Mouse (Mus musculus): ENCODE data around the gene Nicn1. TPM values are rescaled to one million over a fixed set of nuclear protein-coding genes. Genes with fewer than 3 reads are reported as not detected.

Nicn1 gene
- polyA plus RNA-seq, 1 experiment: 0.14 TPM

GRCm38 (mm10) chr9:108272691-108273090, 17.5 kb upstream of the Nicn1 start:
- no peak for TF ChIP-seq GATA1 (IDR thresholded peaks at IDR 0.05; ENCODE audit: low read length)

- no peak for TF ChIP-seq GATA1 (IDR thresholded peaks at IDR 0.05; ENCODE audit: low read length)
Observed at GRCm38 (mm10) chr9:108273485-108273884, 16.7 kb upstream of the Nicn1 start.

- no peak for TF ChIP-seq GATA1 (IDR thresholded peaks at IDR 0.05; ENCODE audit: low read length)
Observed at GRCm38 (mm10) chr9:108274476-108275330, 15.5 kb upstream of the Nicn1 start.

- no peak for TF ChIP-seq GATA1 (IDR thresholded peaks at IDR 0.05; ENCODE audit: low read length)
Observed at GRCm38 (mm10) chr9:108275331-108275659, 14.9 kb upstream of the Nicn1 start.

GRCm38 (mm10) chr9:108278697-108279450, 11.4 kb upstream of the Nicn1 start:
- TF ChIP-seq GATA1 (IDR thresholded peaks at IDR 0.05; ENCODE audit: low read length): no peak

- TF ChIP-seq GATA1 (IDR thresholded peaks at IDR 0.05; ENCODE audit: low read length): no peak
Observed at GRCm38 (mm10) chr9:108280071-108280828, 10.0 kb upstream of the Nicn1 start.

GRCm38 (mm10) chr9:108284410-108284809, 5.8 kb upstream of the Nicn1 start:
- no peak for TF ChIP-seq GATA1 (IDR thresholded peaks at IDR 0.05; ENCODE audit: low read length)

GRCm38 (mm10) chr9:108289347-108289746, 882 bp upstream of the Nicn1 start:
- no peak for TF ChIP-seq GATA1 (IDR thresholded peaks at IDR 0.05; ENCODE audit: low read length)

GRCm38 (mm10) chr9:108290773-108291172, 544 bp downstream of the Nicn1 start:
- TF ChIP-seq GATA1 (IDR thresholded peaks at IDR 0.05; ENCODE audit: low read length): no peak

- no peak for TF ChIP-seq GATA1 (IDR thresholded peaks at IDR 0.05; ENCODE audit: low read length)
Observed at GRCm38 (mm10) chr9:108296453-108297355, 6.5 kb downstream of the Nicn1 start, which contains the start of gene Amt. TSS of gene Amt (plus strand) at chr9:108296853.

- TF ChIP-seq GATA1 (IDR thresholded peaks at IDR 0.05; ENCODE audit: low read length): no peak
Observed at GRCm38 (mm10) chr9:108301853-108302252, 11.6 kb downstream of the Nicn1 start.

- no peak for TF ChIP-seq GATA1 (IDR thresholded peaks at IDR 0.05; ENCODE audit: low read length)
Observed at GRCm38 (mm10) chr9:108304716-108305115, 14.5 kb downstream of the Nicn1 start.

- TF ChIP-seq GATA1 (IDR thresholded peaks at IDR 0.05; ENCODE audit: low read length): no peak
Observed at GRCm38 (mm10) chr9:108305170-108305569, 14.9 kb downstream of the Nicn1 start.

GRCm38 (mm10) chr9:108305629-108306520, 15.6 kb downstream of the Nicn1 start, which contains the start of the genes Rhoa and Tcta:
TSS of gene Rhoa (plus strand) at chr9:108306129.
TSS of gene Tcta (minus strand) at chr9:108306160.
- no peak for TF ChIP-seq GATA1 (IDR thresholded peaks at IDR 0.05; ENCODE audit: low read length)
